Mouse (Mus musculus): ENCODE data around the gene Lims1. TPM values are rescaled to one million over a fixed set of nuclear protein-coding genes. Genes with fewer than 3 reads are reported as not detected.

The Lims1 gene
- total RNA-seq, 2 experiments from 2014 or later = 23.3 to 24.4 TPM

GRCm38 (mm10) chr10:58447280-58447781 lies 124.1 kb downstream of the Lims1 start:
- no peak for DNase-seq

- DNase-seq = no peak
Measured at GRCm38 (mm10) chr10:58451575-58451974, 128.3 kb downstream of the Lims1 start.

GRCm38 (mm10) chr10:58452185-58452584 lies 128.9 kb downstream of the Lims1 start:
- no peak for DNase-seq

GRCm38 (mm10) chr10:58459896-58460295 lies 136.6 kb downstream of the Lims1 start:
- no peak for DNase-seq

Other genes starting within 250 kb of the Lims1 start
- gene AW822073, start 98.5 kb upstream of the Lims1 start, total RNA-seq (2021) = not detected
- not detected for gene Duxf3, start 90.8 kb upstream of the Lims1 start, total RNA-seq (2021)
- gene Gm4981, start 86.8 kb upstream of the Lims1 start, total RNA-seq (2021) = not detected
- gene Gcc2, start 68.0 kb upstream of the Lims1 start, total RNA-seq (2021) = 10 to 100 TPM; 74.7 to 78.0 TPM
- 10 to 100 TPM; 79.7 to 81.9 TPM for gene Ranbp2, start 123.5 kb downstream of the Lims1 start, total RNA-seq (2021)
- gene Ccdc138, start 174.5 kb downstream of the Lims1 start, total RNA-seq (2021) = 1 to 10 TPM; 4.3 to 4.4 TPM

Data from layer of hippocampus, postnatal 36 days (tissue).